Mouse (Mus musculus): Measurements from ENCODE around the gene Klhl29. TPM values are rescaled to one million over a fixed set of nuclear protein-coding genes. Genes with fewer than 3 reads are reported as not detected.

Gene Klhl29
- total and polyA plus RNA-seq, 3 experiments, result not detected

DNA sequence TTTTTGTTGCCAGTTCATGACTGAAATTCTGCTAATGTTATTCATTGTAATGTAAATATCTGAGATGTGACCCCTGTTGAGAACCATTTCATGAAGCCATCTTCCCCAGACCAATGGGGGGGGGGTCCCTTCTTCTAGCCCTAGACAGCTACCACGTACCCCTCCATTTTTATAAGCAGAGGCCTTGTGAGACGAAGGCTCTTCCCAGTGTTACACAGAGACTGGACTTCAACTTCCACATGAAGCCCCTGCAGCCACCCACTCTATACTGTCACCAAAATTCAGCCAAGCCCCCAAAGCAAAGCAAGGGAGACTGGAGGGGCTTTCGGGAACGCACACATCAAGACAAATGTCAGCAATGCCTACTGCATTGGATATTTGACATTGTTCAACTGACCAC is 6.1 kb downstream of the Klhl29 start:
- H3K9ac ChIP-seq (ENCODE audit: control insufficient read depth, low read depth, low read length, poor library complexity, severe bottlenecking), result no peak overlapping the region
- no peaks in the 10 kb centered on the region for H3K79me2 ChIP-seq (ENCODE audit: control insufficient read depth, insufficient read depth, low read length, poor library complexity)
- no peaks in the 10 kb centered on the region for H3K9me3 ChIP-seq (replicated peaks; ENCODE audit: insufficient read depth, low read length)
- DNase-seq (ENCODE audit: low read depth, low spot score), result no peak
- no peak overlapping the region for H3K4me3 ChIP-seq (ENCODE audit: control insufficient read depth in 1 of 2, insufficient read depth in 1 of 2, low read depth in 2 of 2, low read length in 2 of 2)
- H3K27me3 ChIP-seq (ENCODE audit: control insufficient read depth in 1 of 2, insufficient read depth in 2 of 2, low read length in 2 of 2), result no peaks in the 10 kb centered on the region; a peak in 1 of 4 replicates
- H3K4me1 ChIP-seq (ENCODE audit: control insufficient read depth in 1 of 2, insufficient read depth in 2 of 2, low read length in 2 of 2), result no peaks in the 10 kb centered on the region
- H3K36me3 ChIP-seq (ENCODE audit: control insufficient read depth in 1 of 2, insufficient read depth in 2 of 2, low read length in 2 of 2), result no peaks in the 10 kb centered on the region
- no peak overlapping the region for H3K27ac ChIP-seq (ENCODE audit: control insufficient read depth, low read depth, low read length)
- no peak for TF ChIP-seq ZMIZ1 (IDR thresholded peaks at IDR 0.05; ENCODE audit: low read depth, low read length)
- TF ChIP-seq TCF12 (IDR thresholded peaks at IDR 0.05; ENCODE audit: low read depth, low read length), result no peak
- no peak for TF ChIP-seq UBTF (IDR thresholded peaks at IDR 0.05; ENCODE audit: borderline replicate concordance, insufficient read depth, low read depth, low read length)
- TF ChIP-seq NELFE (IDR thresholded peaks at IDR 0.05; ENCODE audit: low read depth, low read length), result no peak
- TF ChIP-seq USF1 (IDR thresholded peaks at IDR 0.05; ENCODE audit: low read depth, low read length), result no peak
- no peak for TF ChIP-seq SIN3A (IDR thresholded peaks at IDR 0.05; ENCODE audit: low read length)
- no peak for TF ChIP-seq MYB (IDR thresholded peaks at IDR 0.05; ENCODE audit: low read depth, low read length)
- no peak for TF ChIP-seq GATA1 (IDR thresholded peaks at IDR 0.05; ENCODE audit: low read depth, low read length)
- TF ChIP-seq ETS1 (IDR thresholded peaks at IDR 0.05; ENCODE audit: low read depth, low read length), result no peak

DNA sequence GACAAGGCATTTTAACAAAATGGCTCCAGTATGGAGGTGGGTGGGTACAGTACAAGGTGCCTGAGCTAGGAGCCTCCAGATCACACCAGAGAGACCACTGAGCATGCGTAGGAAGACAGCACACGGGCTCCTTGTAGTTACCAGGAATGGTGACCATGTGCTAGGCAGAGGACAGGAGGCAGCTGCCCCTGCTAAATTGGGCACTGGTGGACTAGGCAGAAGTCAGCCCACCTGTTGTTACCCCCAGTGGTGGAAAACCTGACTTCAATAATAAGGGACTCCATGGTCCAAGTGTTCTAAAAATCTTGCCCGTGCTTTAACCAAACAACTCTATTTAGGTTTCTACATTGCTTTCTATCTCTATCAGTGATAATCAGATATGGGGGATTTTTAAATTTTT is 10.6 kb downstream of the Klhl29 start:
- H3K36me3 ChIP-seq (ENCODE audit: control insufficient read depth in 1 of 2, insufficient read depth in 2 of 2, low read length in 2 of 2), result no peaks in the 10 kb centered on the region
- DNase-seq (ENCODE audit: low read depth, low spot score), result no peak
- no peak overlapping the region for H3K27ac ChIP-seq (ENCODE audit: control insufficient read depth, low read depth, low read length)
- no peak overlapping the region for H3K4me3 ChIP-seq (ENCODE audit: control insufficient read depth in 1 of 2, insufficient read depth in 1 of 2, low read depth in 2 of 2, low read length in 2 of 2)
- no peak overlapping the region for H3K9ac ChIP-seq (ENCODE audit: control insufficient read depth, low read depth, low read length, poor library complexity, severe bottlenecking)
- no peaks in the 10 kb centered on the region for H3K4me1 ChIP-seq (ENCODE audit: control insufficient read depth in 1 of 2, insufficient read depth in 2 of 2, low read length in 2 of 2)
- H3K9me3 ChIP-seq (replicated peaks; ENCODE audit: insufficient read depth, low read length), result no peaks in the 10 kb centered on the region
- H3K79me2 ChIP-seq (ENCODE audit: control insufficient read depth, insufficient read depth, low read length, poor library complexity), result no peaks in the 10 kb centered on the region
- H3K27me3 ChIP-seq (ENCODE audit: control insufficient read depth in 1 of 2, insufficient read depth in 2 of 2, low read length in 2 of 2), result no peaks in the 10 kb centered on the region; a peak in 1 of 4 replicates
- TF ChIP-seq KAT2A (conservative IDR thresholded peaks at IDR 0.05; ENCODE audit: low read depth, low read length), result no peak
- TF ChIP-seq GATA1 (IDR thresholded peaks at IDR 0.05; ENCODE audit: low read depth, low read length), result no peak
- TF ChIP-seq SIN3A (IDR thresholded peaks at IDR 0.05; ENCODE audit: low read length), result no peak
- no peak for TF ChIP-seq ELF1 (IDR thresholded peaks at IDR 0.05; ENCODE audit: low read depth, low read length)
- no peak for TF ChIP-seq MAX (IDR thresholded peaks at IDR 0.05; ENCODE audit: low read length)
- no peak for TF ChIP-seq ZKSCAN1 (IDR thresholded peaks at IDR 0.05; ENCODE audit: low read depth, low read length)
- TF ChIP-seq TAL1 (IDR thresholded peaks at IDR 0.05; ENCODE audit: low read length), result no peak
- TF ChIP-seq POLR2AphosphoS2 (IDR thresholded peaks at IDR 0.05; ENCODE audit: low read length), result no peak
- no peak for TF ChIP-seq MEF2A (IDR thresholded peaks at IDR 0.05; ENCODE audit: extremely low read depth, insufficient replicate concordance, low read depth, low read length, poor library complexity, severe bottlenecking)
- no peak for TF ChIP-seq GABPA (IDR thresholded peaks at IDR 0.05; ENCODE audit: low read depth, low read length)
- TF ChIP-seq E2F4 (IDR thresholded peaks at IDR 0.05; ENCODE audit: borderline replicate concordance, low read depth, low read length), result no peak
- no peak for TF ChIP-seq TCF12 (IDR thresholded peaks at IDR 0.05; ENCODE audit: low read depth, low read length)
- no peak for TF ChIP-seq POLR2AphosphoS5 (IDR thresholded peaks at IDR 0.05; ENCODE audit: borderline replicate concordance, low read depth, low read length)
- no peak for TF ChIP-seq ETS1 (IDR thresholded peaks at IDR 0.05; ENCODE audit: low read depth, low read length)
- no peak for TF ChIP-seq USF1 (IDR thresholded peaks at IDR 0.05; ENCODE audit: low read depth, low read length)
- no peak for TF ChIP-seq NELFE (IDR thresholded peaks at IDR 0.05; ENCODE audit: low read depth, low read length)
- no peak for TF ChIP-seq MAZ (IDR thresholded peaks at IDR 0.05; ENCODE audit: low read depth, low read length)
- no peak for TF ChIP-seq NRF1 (IDR thresholded peaks at IDR 0.05; ENCODE audit: insufficient read depth, low read depth, low read length, poor library complexity, severe bottlenecking)
